Mouse (Mus musculus) myocyte (in vitro differentiated cells): ENCODE data around the gene Eif4a1. TPM values are rescaled to one million over a fixed set of nuclear protein-coding genes. Genes with fewer than 3 reads are reported as not detected.

Source experiments
- H3K27me3 ChIP-seq: one replicate; pipeline ENCODE4 v1.6.1; 2011; ENCODE audit not compliant: control insufficient read depth, insufficient read depth, insufficient read length
- H3K36me3 ChIP-seq: one replicate; pipeline ENCODE4 v1.6.1; 2011; ENCODE audit not compliant: control insufficient read depth, insufficient read depth
- H3K4me2 ChIP-seq: one replicate; pipeline ENCODE4 v1.6.1; 2011; ENCODE audit warnings: low read depth, control low read depth
- H3K4me3 ChIP-seq: one replicate; pipeline ENCODE4 v1.5.1; 2011; ENCODE audit warnings: mild to moderate bottlenecking, control low read depth, moderate library complexity
- H3K79me2 ChIP-seq: one replicate; pipeline ENCODE4 v1.6.1; 2011; ENCODE audit not compliant: control insufficient read depth, insufficient read depth
- H3ac ChIP-seq: one replicate; pipeline ENCODE4 v1.6.1; 2011; ENCODE audit not compliant: control insufficient read depth, insufficient read length
- CEBPB ChIP-seq: IDR thresholded peaks from 2 replicates; pipeline ENCODE4 v1.6.1; 2011; ENCODE audit warnings: mild to moderate bottlenecking, moderate library complexity; ENCODE audit not compliant: poor library complexity, insufficient read depth, severe bottlenecking
- E2F4 ChIP-seq: IDR thresholded peaks from one replicate; pipeline ENCODE4 v1.6.1; 2011; ENCODE audit warnings: mild to moderate bottlenecking, control low read depth, moderate library complexity; ENCODE audit not compliant: insufficient read depth
- MAX ChIP-seq: IDR thresholded peaks from one replicate; pipeline ENCODE4 v1.6.1; 2011; ENCODE audit warnings: low read depth, mild to moderate bottlenecking, control low read depth
- MYOD1 ChIP-seq, 3 experiments: IDR thresholded peaks; one replicate each; pipeline ENCODE4 v1.6.1; 2011; ENCODE audit warnings: control low read depth in 2 of 3, low read depth in 2 of 3, mild to moderate bottlenecking in 2 of 3, moderate library complexity in 1 of 3; ENCODE audit not compliant: insufficient read length in 2 of 3, control insufficient read depth in 1 of 3
- MYOG ChIP-seq, 3 experiments: IDR thresholded peaks; one replicate each; pipeline ENCODE4 v1.6.1; 2011; ENCODE audit warnings: control low read depth in 2 of 3, low read depth in 2 of 3, mild to moderate bottlenecking in 2 of 3; ENCODE audit not compliant: insufficient read length in 2 of 3, control insufficient read depth in 1 of 3, insufficient read depth in 1 of 3
- POLR2A ChIP-seq: IDR thresholded peaks from one replicate; pipeline ENCODE4 v1.6.1; 2011; ENCODE audit warnings: low read depth, mild to moderate bottlenecking, control low read depth, moderate library complexity; ENCODE audit not compliant: insufficient read length
- POLR2AphosphoS2 ChIP-seq: IDR thresholded peaks from one replicate; pipeline ENCODE4 v1.6.1; 2011; ENCODE audit warnings: low read depth, control low read depth; ENCODE audit not compliant: insufficient read length
- REST ChIP-seq: IDR thresholded peaks from one replicate; pipeline ENCODE4 v1.6.1; 2011; ENCODE audit warnings: mild to moderate bottlenecking, control low read depth, moderate library complexity; ENCODE audit not compliant: insufficient read depth, insufficient read length
- SRF ChIP-seq: IDR thresholded peaks from one replicate; pipeline ENCODE4 v1.6.1; 2011; ENCODE audit warnings: low read depth; ENCODE audit not compliant: control insufficient read depth, insufficient read length
- TCF12 ChIP-seq: IDR thresholded peaks from one replicate; pipeline ENCODE4 v1.6.1; 2011; ENCODE audit warnings: mild to moderate bottlenecking, control low read depth; ENCODE audit not compliant: poor library complexity, insufficient read depth, severe bottlenecking
- TCF3 ChIP-seq: IDR thresholded peaks from one replicate; pipeline ENCODE4 v1.6.1; 2011; ENCODE audit warnings: low read depth, control low read depth; ENCODE audit not compliant: insufficient read length
- USF1 ChIP-seq: IDR thresholded peaks from one replicate; pipeline ENCODE4 v1.6.1; 2011; ENCODE audit warnings: low read depth, mild to moderate bottlenecking, control low read depth, moderate library complexity
- polyA plus RNA-seq: library from polyadenylated mRNA; unstranded; fragments of >200 nt; fragmentation: generic; extraction: Trizol; gene quantifications from one replicate; pipeline ENCODE4 v1.2.1, GENCODE M21; 2012; ENCODE audit warnings: missing spikeins

The Eif4a1 gene
- polyA plus RNA-seq, 1 experiment, result 553 TPM

GRCm38 (mm10) chr11:69665457-69665960 lies 6.7 kb downstream of the Eif4a1 start:
- Histone ChIP-seq H3K79me2 (peaks cover 35% of the 10 kb centered on the region), H3ac (no peak overlapping the region), H3K4me3 (no peak overlapping the region), H3K36me3 (peaks cover 48% of the 10 kb centered on the region), H3K27me3 (no peaks in the 10 kb centered on the region), H3K4me2 (no peak overlapping the region)
- TF ChIP-seq POLR2A (peak; percentile 58), TCF3 (no peak), POLR2AphosphoS2 (peak; percentile 99)

DNA sequence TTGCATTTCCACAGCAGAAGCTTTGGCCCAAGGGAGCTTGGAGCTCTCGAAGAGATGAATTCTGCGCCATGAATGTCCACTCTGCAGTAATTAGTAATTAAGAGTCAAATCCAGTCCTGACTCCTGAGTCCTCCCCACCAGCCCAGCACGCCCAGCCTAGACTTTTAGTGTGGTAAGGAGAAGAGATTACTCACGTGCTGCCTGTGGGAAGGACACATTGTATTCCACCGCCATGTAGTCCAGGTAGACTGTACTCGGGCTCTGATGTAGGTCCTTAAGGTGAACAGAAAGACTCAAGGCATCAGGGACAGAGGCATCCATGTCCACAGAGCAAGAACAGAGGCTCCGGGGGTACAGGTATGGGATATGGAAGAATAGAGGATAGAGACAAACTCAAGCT lies 7.4 kb downstream of the Eif4a1 start:
- peaks cover 35% of the 10 kb centered on the region for H3K79me2 ChIP-seq
- H3K36me3 ChIP-seq, result peaks cover 41% of the 10 kb centered on the region
- H3ac ChIP-seq, result no peak overlapping the region
- H3K27me3 ChIP-seq, result no peaks in the 10 kb centered on the region
- H3K4me2 ChIP-seq, result no peak overlapping the region
- TF ChIP-seq POLR2AphosphoS2, result no peak
- no peak for TF ChIP-seq TCF12
- no peak for TF ChIP-seq POLR2A
- TF ChIP-seq MYOG (IDR thresholded peaks at IDR 0.05; ENCODE audit: control insufficient read depth in 1 of 3, insufficient read depth in 1 of 3, insufficient read length in 2 of 3, low read depth in 2 of 3), result no peak
- TF ChIP-seq MYOD1 (IDR thresholded peaks at IDR 0.05; ENCODE audit: control insufficient read depth in 1 of 3, insufficient read length in 2 of 3, low read depth in 2 of 3), result no peak
- TF ChIP-seq USF1, result no peak
- TF ChIP-seq MAX, result no peak
- no peak for TF ChIP-seq TCF3
- no peak for TF ChIP-seq CEBPB
- no peak for TF ChIP-seq SRF
- no peak for TF ChIP-seq E2F4
- TF ChIP-seq REST, result no peak
- no peak overlapping the region for H3K4me3 ChIP-seq

- TF ChIP-seq MYOD1 (IDR thresholded peaks at IDR 0.05; ENCODE audit: control insufficient read depth in 1 of 3, insufficient read length in 2 of 3, low read depth in 2 of 3) (peak in 2 of 3 experiments; percentile 60), USF1 (no peak), POLR2AphosphoS2 (peak; percentile 59), TCF12 (no peak), MYOG (IDR thresholded peaks at IDR 0.05; ENCODE audit: control insufficient read depth in 1 of 3, insufficient read depth in 1 of 3, insufficient read length in 2 of 3, low read depth in 2 of 3) (peak in 2 of 3 experiments; percentile 62 to 76)
- no peak overlapping the region for H3K4me3 ChIP-seq
- H3ac ChIP-seq, result no peak overlapping the region
- H3K36me3 ChIP-seq, result peaks cover 31% of the 10 kb centered on the region
- no peaks in the 10 kb centered on the region for H3K27me3 ChIP-seq
- H3K79me2 ChIP-seq, result peaks cover 27% of the 10 kb centered on the region
- H3K4me2 ChIP-seq, result peak overlapping the region; percentile 35
These were observed 8.4 kb downstream of the Eif4a1 start for GRCm38 (mm10) chr11:69663795-69664194.

DNA sequence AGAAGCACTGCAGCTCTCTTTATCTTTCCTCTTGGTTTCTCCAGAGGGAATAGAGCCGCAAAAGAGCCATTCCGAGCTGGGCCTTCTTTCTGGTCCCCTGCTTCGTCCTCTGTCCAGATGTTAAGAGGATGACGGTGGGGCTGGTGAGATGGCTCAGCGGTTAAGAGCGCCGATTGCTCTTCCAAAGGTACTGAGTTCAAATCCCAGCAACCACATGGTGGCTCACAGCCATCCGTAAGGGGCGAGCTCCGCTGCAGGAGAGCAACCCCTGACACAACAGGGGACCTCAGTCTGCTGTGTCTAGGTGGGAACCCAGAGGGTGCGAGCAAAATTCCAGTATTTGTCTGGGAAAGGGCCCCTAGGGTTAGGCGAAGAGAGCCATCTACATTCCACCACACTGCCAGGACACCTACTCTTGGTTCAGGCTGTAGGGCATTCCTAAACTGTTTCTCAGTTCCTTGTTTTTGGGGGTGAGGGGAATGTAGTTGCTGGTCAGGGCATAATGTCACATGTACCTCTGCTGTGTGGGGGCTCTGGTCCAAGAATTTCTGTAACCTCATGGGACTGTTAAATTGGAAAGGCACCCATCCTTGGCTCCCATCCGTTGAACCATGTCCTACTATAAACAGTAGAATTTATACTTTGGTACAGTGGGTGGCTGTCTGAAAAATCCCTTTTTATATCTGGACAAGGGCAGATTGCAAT lies 9.1 kb downstream of the Eif4a1 start:
- H3K4me3 ChIP-seq, result peak overlapping the region; percentile 63
- H3K36me3 ChIP-seq, result peaks cover 24% of the 10 kb centered on the region
- peaks cover 23% of the 10 kb centered on the region for H3K79me2 ChIP-seq
- TF ChIP-seq MYOD1 (IDR thresholded peaks at IDR 0.05; ENCODE audit: control insufficient read depth in 1 of 3, insufficient read length in 2 of 3, low read depth in 2 of 3) (no peak), SRF (no peak), POLR2AphosphoS2 (no peak), CEBPB (no peak)
- H3K4me2 ChIP-seq, result peak overlapping the region; percentile 92
- peak overlapping the region; percentile 29 for H3ac ChIP-seq
- no peaks in the 10 kb centered on the region for H3K27me3 ChIP-seq

DNA sequence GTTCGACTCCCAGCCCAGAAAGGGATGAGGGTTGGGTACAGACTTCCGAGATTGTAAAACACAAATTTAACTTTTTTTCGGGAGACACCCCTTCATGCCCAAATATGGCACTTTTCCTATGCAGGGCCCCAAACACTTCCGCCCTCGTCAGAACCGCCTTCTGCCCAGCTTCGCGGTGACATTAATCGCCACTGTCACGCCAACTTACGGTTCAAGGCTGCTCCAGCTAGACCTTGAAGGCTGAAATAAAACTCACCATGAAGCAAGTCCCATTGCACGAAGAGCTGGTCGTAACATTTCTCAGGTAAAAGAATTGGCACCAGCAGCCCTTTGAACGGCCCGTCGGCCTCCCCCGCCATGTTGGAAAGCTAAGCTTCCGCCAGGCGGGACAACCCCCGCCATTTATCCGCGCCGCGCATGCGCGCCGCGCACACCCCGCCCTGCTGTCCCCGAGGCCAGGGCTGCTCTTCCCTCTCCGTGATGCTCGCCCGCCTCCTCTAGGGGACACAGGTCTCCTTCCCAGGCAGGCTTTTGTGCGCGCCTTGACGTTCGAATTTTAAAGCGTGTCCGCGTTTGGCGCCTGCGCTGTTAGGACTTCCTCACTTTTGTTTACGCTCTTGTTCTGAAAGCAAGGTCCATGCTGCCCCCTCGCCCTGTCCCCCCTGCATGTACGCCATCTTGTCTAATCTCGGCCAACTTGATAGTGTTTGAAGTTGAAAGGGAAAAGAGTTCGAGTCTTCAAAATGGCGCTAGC lies 9.8 kb downstream of the Eif4a1 start, which contains the start of gene Mpdu1:
Mpdu1 (minus strand) TSS at position 430 of the 754 bp plus-strand sequence.
- Histone ChIP-seq H3K36me3 (peaks cover 17% of the 10 kb centered on the region), H3K4me3 (peak within 1 kb of the TSS; percentile 63), H3ac (peak within 1 kb of the TSS; percentile 29), H3K27me3 (no peaks in the 10 kb centered on the region), H3K4me2 (peak within 1 kb of the TSS; percentile 92), H3K79me2 (peaks cover 23% of the 10 kb centered on the region)
- TF ChIP-seq POLR2AphosphoS2, result peak; percentile 91
- TF ChIP-seq CEBPB, result no peak
- TF ChIP-seq POLR2A, result peak; percentile 90
- peak; percentile 85 for TF ChIP-seq E2F4
- TF ChIP-seq SRF, result peak; percentile 100
- TF ChIP-seq TCF12, result no peak
